Mouse (Mus musculus) lung, adult 2 months (tissue): ENCODE data around the gene Adamts8.

Experiments used
- CTCF ChIP-seq: fragments of 200-500 bp; IDR thresholded peaks from 2 replicates; pipeline ENCODE4 v1.5.1; 2011; ENCODE audit warnings: mild to moderate bottlenecking, low read length, control low read depth; ENCODE audit not compliant: insufficient read depth
- POLR2A ChIP-seq: fragments of 200-500 bp; IDR thresholded peaks from 2 replicates; pipeline ENCODE4 v1.6.1; 2011; ENCODE audit warnings: low read depth, mild to moderate bottlenecking, control low read depth, low read length, borderline replicate concordance; ENCODE audit errors: extremely low read depth

GRCm38 (mm10) chr9:30896752-30897151 is 45.6 kb upstream of the Adamts8 start:
- TF ChIP-seq CTCF, result no peak
- no peak for TF ChIP-seq POLR2A
